Mouse (Mus musculus) embryonic facial prominence, embryonic 14.5 days (tissue): ENCODE data around the gene Pibf1. TPM values are rescaled to one million over a fixed set of nuclear protein-coding genes. Genes with fewer than 3 reads are reported as not detected.
A peak's percentile ranks its signal among the peaks of the same experiment; 100 is the strongest.

ENCODE experiments used
- ATAC-seq: fragments of 200-750 bp; cut with Nextera tagmentation; 2 replicates; pipeline ENCODE4 v1.8.0; 2017; ENCODE audit warnings: low read depth, moderate number of reproducible peaks, moderate TSS enrichment
- DNase-seq: peaks from one replicate; pipeline ENCODE4 v3.0.0-alpha.2; 2015; ENCODE audit warnings: low spot score
- H3K27ac ChIP-seq: fragments of 300-500 bp; sonication (generic); replicated peaks from 2 replicates; pipeline ENCODE4 v1.5.1; 2014; ENCODE audit warnings: low read depth, mild to moderate bottlenecking, low read length, moderate library complexity
- H3K27me3 ChIP-seq: fragments of 300-500 bp; sonication (generic); replicated peaks from 2 replicates; pipeline ENCODE4 v1.6.1; 2014; ENCODE audit warnings: low read length; ENCODE audit not compliant: control insufficient read depth, insufficient read depth
- H3K36me3 ChIP-seq: fragments of 300-500 bp; sonication (generic); 2 replicates; pipeline ENCODE4 v1.6.1; 2014; ENCODE audit warnings: low read length, mixed read lengths; ENCODE audit not compliant: control insufficient read depth, insufficient read depth
- H3K4me1 ChIP-seq: fragments of 300-500 bp; sonication (generic); 2 replicates; pipeline ENCODE4 v1.6.1; 2014; ENCODE audit warnings: antibody characterized with exemption, low read length; ENCODE audit not compliant: control insufficient read depth, insufficient read depth
- H3K4me2 ChIP-seq: fragments of 300-500 bp; sonication (generic); 2 replicates; pipeline ENCODE4 v1.6.1; 2014; ENCODE audit warnings: low read depth, mild to moderate bottlenecking, low read length, moderate library complexity, mixed read lengths
- H3K4me3 ChIP-seq: fragments of 300-500 bp; sonication (generic); 2 replicates; pipeline ENCODE4 v1.5.1; 2014; ENCODE audit warnings: low read depth, mild to moderate bottlenecking, low read length
- H3K9ac ChIP-seq: fragments of 300-500 bp; sonication (generic); 2 replicates; pipeline ENCODE4 v1.6.1; 2014; ENCODE audit warnings: low read depth, mild to moderate bottlenecking, low read length, moderate library complexity, mixed read lengths
- H3K9me3 ChIP-seq: fragments of 300-500 bp; sonication (generic); 2 replicates; pipeline ENCODE4 v1.6.1; 2016; ENCODE audit warnings: low read length; ENCODE audit not compliant: control insufficient read depth
- WGBS: fragments of 180-500 bp; shearing (Covaris S2); extraction: QIAGEN DNeasy Blood & Tissue Kit; methylation state at CpG from one replicate; pipeline ENCODE4 v1.1.7; 2014; 5-methylcytosine and 5-hydroxymethylcytosine counted together
- polyA plus RNA-seq: library from polyadenylated mRNA; unstranded; fragments of >200 nt; fragmentation: Nextera tagmentation; extraction: Ambion mirVana; gene quantifications from 2 replicates; pipeline ENCODE4 v1.2.1, GENCODE M21; 2014

Gene Pibf1
- polyA plus RNA-seq, 1 experiment from 2014 or later, result 17.3 TPM

DNA sequence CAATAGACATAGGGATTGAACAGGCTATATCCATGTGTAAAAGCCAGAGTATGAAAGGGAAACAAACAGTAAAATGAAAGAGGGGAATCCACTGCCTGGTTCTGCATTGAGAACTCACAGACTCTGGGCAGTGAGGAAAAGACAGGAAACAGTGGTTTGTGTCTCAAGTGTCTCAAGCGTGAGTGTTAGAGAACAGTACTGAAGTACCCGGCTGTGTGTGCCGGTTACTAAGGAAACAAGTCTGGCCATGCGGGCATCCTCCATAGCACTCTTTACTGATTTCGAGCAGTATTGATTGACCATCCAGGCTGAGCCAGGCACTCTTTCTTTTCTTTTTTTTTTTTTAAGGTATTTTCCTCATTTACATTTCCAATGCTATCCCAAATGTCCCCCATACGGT, 60.7 kb downstream of the Pibf1 start:
- no peak for ATAC-seq
- H3K9ac ChIP-seq, result no peak overlapping the region
- no peaks in the 10 kb centered on the region for H3K9me3 ChIP-seq
- peaks cover 7% of the 10 kb centered on the region; the same call in 1 of the 2 replicates for H3K36me3 ChIP-seq
- no peak overlapping the region for H3K4me2 ChIP-seq
- DNase-seq, result no peak
- H3K27me3 ChIP-seq, result no peaks in the 10 kb centered on the region
- no peaks in the 10 kb centered on the region for H3K4me1 ChIP-seq
- H3K27ac ChIP-seq, result no peak overlapping the region
- 89% methylated on average over 6 of the region's 6 CpGs for WGBS
- no peak overlapping the region for H3K4me3 ChIP-seq

- WGBS, result 86% methylated on average over 3 of the region's 3 CpGs
- Histone ChIP-seq H3K27me3 (no peaks in the 10 kb centered on the region), H3K9me3 (no peaks in the 10 kb centered on the region), H3K4me3 (no peak overlapping the region), H3K9ac (no peak overlapping the region), H3K4me2 (no peak overlapping the region), H3K36me3 (no peaks in the 10 kb centered on the region), H3K27ac (no peak overlapping the region), H3K4me1 (no peaks in the 10 kb centered on the region)
- ATAC-seq, result no peak
- no peak for DNase-seq
Measured at GRCm38 (mm10) chr14:99163051-99163450, 63.8 kb downstream of the Pibf1 start.

DNA sequence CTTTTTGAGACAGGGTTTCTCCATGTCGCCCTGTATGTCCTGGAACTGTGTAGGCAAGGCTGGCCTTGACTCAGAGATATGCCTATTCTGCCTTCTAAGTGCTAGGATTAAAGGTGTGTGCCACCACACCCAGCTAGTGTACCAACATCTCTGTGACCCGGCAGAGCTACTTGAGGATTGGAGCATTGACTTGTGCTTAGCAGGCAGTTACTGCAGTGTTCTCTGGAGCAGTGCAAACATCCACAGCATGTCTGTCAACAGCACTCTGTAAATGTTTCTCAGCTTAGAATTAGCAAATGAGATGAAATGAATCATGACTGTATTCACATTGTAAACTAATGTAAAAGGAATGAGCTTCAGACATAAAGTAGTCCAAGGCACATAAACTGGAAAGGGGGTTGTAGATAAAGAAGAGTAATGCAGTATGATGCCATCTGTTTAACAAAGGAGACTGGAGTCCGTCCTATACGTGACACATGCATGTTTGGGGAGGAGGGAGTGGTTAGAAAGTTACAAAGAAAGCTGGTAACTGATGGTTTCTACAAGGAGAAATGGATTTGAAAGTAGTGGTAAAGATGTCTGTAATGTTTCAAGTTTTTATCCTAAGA, 75.0 kb downstream of the Pibf1 start:
- DNase-seq (no peak), ATAC-seq (no peak)
- Histone ChIP-seq H3K27me3 (no peaks in the 10 kb centered on the region), H3K36me3 (no peaks in the 10 kb centered on the region), H3K4me1 (no peaks in the 10 kb centered on the region), H3K4me2 (no peak overlapping the region), H3K9ac (no peak overlapping the region), H3K27ac (no peak overlapping the region), H3K4me3 (no peak overlapping the region), H3K9me3 (no peaks in the 10 kb centered on the region)
- WGBS, result 81% methylated on average over 4 of the region's 4 CpGs

DNA sequence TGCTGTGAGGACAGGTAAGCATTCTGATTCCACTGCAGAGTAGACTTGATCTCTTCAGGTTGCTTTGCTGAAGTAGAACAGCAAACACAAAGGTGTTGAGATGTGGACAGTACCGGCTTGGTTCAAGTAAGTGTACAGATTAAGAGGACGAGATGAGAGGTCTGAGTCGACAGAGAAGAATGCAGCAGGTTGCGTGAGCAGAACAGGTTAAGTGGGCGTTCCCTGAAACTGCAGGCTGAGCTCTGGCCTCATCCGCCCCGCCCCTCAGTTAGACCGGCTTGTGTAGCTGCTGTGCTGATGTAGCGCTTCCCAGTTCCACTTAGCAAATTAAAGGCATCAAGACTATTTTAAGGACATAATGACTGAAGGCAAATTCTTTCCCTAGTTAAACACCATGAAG, 77.3 kb downstream of the Pibf1 start:
- DNase-seq, result peak; percentile 57
- 47% methylated on average over 9 of the region's 9 CpGs for WGBS
- no peak overlapping the region for H3K4me2 ChIP-seq

DNA sequence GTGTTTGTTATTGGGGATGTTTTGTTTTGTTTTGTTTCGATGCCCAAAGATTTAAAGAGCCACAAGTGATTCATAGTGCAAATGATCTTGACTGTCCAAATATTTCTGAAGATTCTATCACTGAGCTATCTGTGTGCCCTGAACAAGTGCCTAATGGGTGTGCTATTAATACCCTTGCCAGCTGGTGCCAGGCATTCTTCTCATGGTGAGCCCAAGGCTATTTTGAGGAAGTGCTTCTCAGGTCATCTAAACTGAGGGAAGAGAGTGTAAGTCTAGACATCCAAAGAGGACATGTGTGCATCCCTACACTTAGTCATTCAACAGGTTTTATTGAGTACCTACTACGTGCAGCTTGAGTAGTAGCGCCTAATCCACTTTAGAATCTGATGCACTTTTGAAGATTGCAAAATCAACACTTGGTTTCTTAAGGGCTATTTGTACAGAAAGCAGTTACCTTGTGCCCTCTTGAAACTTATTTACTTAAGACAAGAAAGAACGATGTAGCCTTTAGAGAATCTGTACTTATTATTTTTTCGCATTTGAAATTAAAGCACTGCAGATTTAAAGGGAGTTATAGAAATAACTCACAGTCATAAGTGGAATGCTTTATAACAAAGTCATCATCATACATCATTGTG, 91.0 kb downstream of the Pibf1 start:
- no peak overlapping the region for H3K4me2 ChIP-seq
- no peak overlapping the region for H3K4me3 ChIP-seq
- H3K27ac ChIP-seq, result no peak overlapping the region
- H3K9me3 ChIP-seq, result no peaks in the 10 kb centered on the region
- no peaks in the 10 kb centered on the region; the same call in 1 of the 2 replicates for H3K36me3 ChIP-seq
- WGBS, result 93% methylated on average over 5 of the region's 5 CpGs
- no peak for DNase-seq
- ATAC-seq, result no peak
- H3K27me3 ChIP-seq, result no peaks in the 10 kb centered on the region
- H3K9ac ChIP-seq, result no peak overlapping the region
- no peaks in the 10 kb centered on the region for H3K4me1 ChIP-seq

More for the DNA sequence above, 77.3 kb downstream of the Pibf1 start:
- H3K9me3 ChIP-seq, result no peaks in the 10 kb centered on the region
- H3K4me3 ChIP-seq, result no peak overlapping the region
- no peaks in the 10 kb centered on the region for H3K4me1 ChIP-seq
- 0 out of 2 replicates have a peak, but pooled peaks cover 4% of the 10 kb centered on the region for H3K36me3 ChIP-seq
- no peaks in the 10 kb centered on the region for H3K27me3 ChIP-seq
- peak; percentile 77; the same call in 1 of the 2 replicates for ATAC-seq
- H3K9ac ChIP-seq, result no peak overlapping the region
- H3K27ac ChIP-seq, result no peak overlapping the region

DNA sequence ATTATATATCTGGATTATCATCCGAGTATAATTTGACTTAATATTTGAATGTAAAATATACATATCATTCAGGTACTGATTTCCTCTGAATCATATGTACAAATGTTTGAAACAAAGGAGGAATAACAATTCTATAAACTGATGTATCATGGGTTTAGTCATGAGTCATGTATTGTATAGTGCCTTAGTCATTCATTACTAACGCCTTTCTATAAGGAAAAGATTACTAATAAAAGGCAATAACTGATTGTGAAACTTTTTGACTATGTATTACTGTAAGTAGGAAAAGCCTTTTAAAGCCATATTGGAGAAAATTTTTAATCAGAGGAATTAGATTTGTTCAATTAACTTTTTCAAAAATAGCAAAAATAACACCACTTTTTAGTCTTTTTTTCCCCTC, 106.6 kb downstream of the Pibf1 start:
- ATAC-seq (no peak), DNase-seq (no peak)
- Histone ChIP-seq H3K4me2 (no peak overlapping the region), H3K9me3 (no peaks in the 10 kb centered on the region), H3K27me3 (no peaks in the 10 kb centered on the region), H3K4me1 (no peaks in the 10 kb centered on the region), H3K4me3 (no peak overlapping the region), H3K9ac (no peak overlapping the region), H3K36me3 (0 out of 2 replicates have a peak, but pooled peaks cover 7% of the 10 kb centered on the region), H3K27ac (no peak overlapping the region)
- WGBS, result 94% methylated on average over 2 of the region's 2 CpGs

GRCm38 (mm10) chr14:99206591-99206990, 107.4 kb downstream of the Pibf1 start:
- Histone ChIP-seq H3K9me3 (no peaks in the 10 kb centered on the region), H3K27ac (no peak overlapping the region), H3K27me3 (no peaks in the 10 kb centered on the region), H3K4me2 (no peak overlapping the region), H3K36me3 (peaks cover 12% of the 10 kb centered on the region; the same call in 1 of the 2 replicates), H3K9ac (no peak overlapping the region), H3K4me3 (no peak overlapping the region), H3K4me1 (no peaks in the 10 kb centered on the region)
- ATAC-seq, result no peak
- 82% methylated on average over 5 of the region's 5 CpGs for WGBS
- DNase-seq, result peak; percentile 27

DNA sequence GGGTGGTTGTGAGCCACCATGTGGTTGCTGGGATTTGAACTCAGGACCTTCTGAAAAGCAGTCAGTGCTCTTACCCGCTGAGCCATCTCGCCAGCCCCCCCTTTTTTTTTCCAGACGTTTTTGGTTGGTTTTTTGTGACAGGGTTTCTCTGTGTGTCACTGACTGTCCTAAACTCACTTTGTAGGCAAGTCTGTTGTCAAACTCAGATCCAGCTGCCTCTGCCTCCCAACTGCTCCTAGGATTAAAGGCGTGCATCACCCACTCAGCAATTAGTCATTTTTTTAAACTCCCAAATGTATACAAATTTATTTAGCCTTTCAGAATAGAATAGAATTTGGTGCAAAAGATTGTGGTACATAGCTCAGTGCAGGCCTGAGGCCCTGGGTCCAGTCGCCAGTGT, 111.2 kb downstream of the Pibf1 start:
- H3K4me1 ChIP-seq, result no peaks in the 10 kb centered on the region
- H3K36me3 ChIP-seq, result peaks cover 9% of the 10 kb centered on the region; the same call in 1 of the 2 replicates
- no peak overlapping the region for H3K27ac ChIP-seq
- no peak for DNase-seq
- H3K4me3 ChIP-seq, result no peak overlapping the region
- no peak overlapping the region for H3K9ac ChIP-seq
- no peaks in the 10 kb centered on the region for H3K27me3 ChIP-seq
- H3K9me3 ChIP-seq, result no peaks in the 10 kb centered on the region
- H3K4me2 ChIP-seq, result no peak overlapping the region
- no peak for ATAC-seq
- 90% methylated on average over 5 of the region's 5 CpGs for WGBS
